Mouse (Mus musculus): Measurements from ENCODE around the gene Tmem260. TPM values are rescaled to one million over a fixed set of nuclear protein-coding genes. Genes with fewer than 3 reads are reported as not detected.

Gene Tmem260
- polyA plus RNA-seq, 1 experiment from 2014 or later = 19.7 TPM

GRCm38 (mm10) chr14:48553216-48553615 lies 107.3 kb downstream of the Tmem260 start:
- H3K27ac ChIP-seq (ENCODE audit: low read length) = no peak overlapping the region
- H3K9ac ChIP-seq (ENCODE audit: low read depth, low read length) = no peak overlapping the region
- H3K27me3 ChIP-seq (ENCODE audit: control insufficient read depth, insufficient read depth, low read depth, low read length) = no peaks in the 10 kb centered on the region
- no peak overlapping the region for H3K4me3 ChIP-seq (ENCODE audit: low read depth, low read length)
- ATAC-seq = no peak; the same call in 1 of the 2 replicates
- no peaks in the 10 kb centered on the region for H3K36me3 ChIP-seq (ENCODE audit: control insufficient read depth, insufficient read depth, low read length)
- H3K4me1 ChIP-seq (ENCODE audit: control insufficient read depth, insufficient read depth, low read length) = 0 out of 2 replicates have a peak, but pooled peaks cover 2% of the 10 kb centered on the region
- no peak overlapping the region for H3K4me2 ChIP-seq (ENCODE audit: low read length)
- H3K9me3 ChIP-seq (replicated peaks; ENCODE audit: control insufficient read depth, low read length, poor library complexity, severe bottlenecking) = no peaks in the 10 kb centered on the region
- 81% methylated on average over 4 of the region's 4 CpGs for WGBS

- H3K27me3 ChIP-seq (ENCODE audit: control insufficient read depth, insufficient read depth, low read depth, low read length) = no peaks in the 10 kb centered on the region
- no peak overlapping the region for H3K9ac ChIP-seq (ENCODE audit: low read depth, low read length)
- H3K4me2 ChIP-seq (ENCODE audit: low read length) = no peak overlapping the region
- 0 out of 2 replicates have a peak, but pooled peaks cover 2% of the 10 kb centered on the region for H3K4me1 ChIP-seq (ENCODE audit: control insufficient read depth, insufficient read depth, low read length)
- H3K27ac ChIP-seq (ENCODE audit: low read length) = no peak overlapping the region
- H3K4me3 ChIP-seq (ENCODE audit: low read depth, low read length) = no peak overlapping the region
- H3K9me3 ChIP-seq (replicated peaks; ENCODE audit: control insufficient read depth, low read length, poor library complexity, severe bottlenecking) = no peaks in the 10 kb centered on the region
- 94% methylated on average over 9 of the region's 9 CpGs for WGBS
- no peaks in the 10 kb centered on the region for H3K36me3 ChIP-seq (ENCODE audit: control insufficient read depth, insufficient read depth, low read length)
- ATAC-seq = no peak
Observed at GRCm38 (mm10) chr14:48553754-48554153, 107.8 kb downstream of the Tmem260 start.

- no peak overlapping the region for H3K4me3 ChIP-seq (ENCODE audit: low read depth, low read length)
- H3K9me3 ChIP-seq (replicated peaks; ENCODE audit: control insufficient read depth, low read length, poor library complexity, severe bottlenecking) = no peaks in the 10 kb centered on the region
- no peaks in the 10 kb centered on the region for H3K36me3 ChIP-seq (ENCODE audit: control insufficient read depth, insufficient read depth, low read length)
- no peak overlapping the region for H3K27ac ChIP-seq (ENCODE audit: low read length)
- no peak for ATAC-seq
- WGBS = 82% methylated on average over 4 of the region's 4 CpGs
- H3K9ac ChIP-seq (ENCODE audit: low read depth, low read length) = no peak overlapping the region
- no peak overlapping the region for H3K4me2 ChIP-seq (ENCODE audit: low read length)
- H3K27me3 ChIP-seq (ENCODE audit: control insufficient read depth, insufficient read depth, low read depth, low read length) = no peaks in the 10 kb centered on the region
- H3K4me1 ChIP-seq (ENCODE audit: control insufficient read depth, insufficient read depth, low read length) = no peaks in the 10 kb centered on the region
Observed at GRCm38 (mm10) chr14:48558975-48559374, 113.1 kb downstream of the Tmem260 start.

GRCm38 (mm10) chr14:48559736-48560135 lies 113.8 kb downstream of the Tmem260 start:
- WGBS = 76% methylated on average over 7 of the region's 7 CpGs
- H3K4me3 ChIP-seq (ENCODE audit: low read depth, low read length) = no peak overlapping the region
- H3K9ac ChIP-seq (ENCODE audit: low read depth, low read length) = no peak overlapping the region
- no peaks in the 10 kb centered on the region for H3K27me3 ChIP-seq (ENCODE audit: control insufficient read depth, insufficient read depth, low read depth, low read length)
- no peaks in the 10 kb centered on the region for H3K9me3 ChIP-seq (replicated peaks; ENCODE audit: control insufficient read depth, low read length, poor library complexity, severe bottlenecking)
- H3K4me2 ChIP-seq (ENCODE audit: low read length) = no peak overlapping the region
- H3K36me3 ChIP-seq (ENCODE audit: control insufficient read depth, insufficient read depth, low read length) = no peaks in the 10 kb centered on the region
- no peak overlapping the region for H3K27ac ChIP-seq (ENCODE audit: low read length)
- no peaks in the 10 kb centered on the region for H3K4me1 ChIP-seq (ENCODE audit: control insufficient read depth, insufficient read depth, low read length)
- ATAC-seq = no peak

- 74% methylated on average over 7 of the region's 7 CpGs for WGBS
- no peak overlapping the region for H3K4me2 ChIP-seq (ENCODE audit: low read length)
- no peak for ATAC-seq
- no peaks in the 10 kb centered on the region for H3K36me3 ChIP-seq (ENCODE audit: control insufficient read depth, insufficient read depth, low read length)
- no peak overlapping the region for H3K27ac ChIP-seq (ENCODE audit: low read length)
- H3K9ac ChIP-seq (ENCODE audit: low read depth, low read length) = no peak overlapping the region
- H3K27me3 ChIP-seq (ENCODE audit: control insufficient read depth, insufficient read depth, low read depth, low read length) = no peaks in the 10 kb centered on the region
- H3K4me1 ChIP-seq (ENCODE audit: control insufficient read depth, insufficient read depth, low read length) = no peaks in the 10 kb centered on the region
- no peak overlapping the region for H3K4me3 ChIP-seq (ENCODE audit: low read depth, low read length)
- H3K9me3 ChIP-seq (replicated peaks; ENCODE audit: control insufficient read depth, low read length, poor library complexity, severe bottlenecking) = no peaks in the 10 kb centered on the region
Observed at GRCm38 (mm10) chr14:48566596-48566995, 120.7 kb downstream of the Tmem260 start.

Other genes starting within 250 kb of the Tmem260 start
- gene Otx2, start 227.7 kb downstream of the Tmem260 start, polyA plus RNA-seq (2015; fragmentation: Nextera tagmentation; extraction: Ambion mirVana) = 69.3 and 79.5 TPM in 2 replicates